ENCODE assay signal across 16 mouse cellular contexts in genomic region chr9:89788651-89789050, GRCm38 (mm10). TPM values are rescaled to one million over a fixed set of nuclear protein-coding genes. Genes with fewer than 3 reads are reported as not detected.
"Had no signal": no experiment of that assay in that cellular context is flagged by ENCODE, and none has a peak within 500 bp of the region (broad histone marks: within the 10 kb centered on the region; RNA-seq: fewer than 3 reads in every experiment).

No protein-coding gene starts in this region.

- DNase-seq: lung, adult 18-20 months; lung, embryonic 14.5 days; lung, postnatal 10 days; lung, postnatal 4 days; midbrain, embryonic 14.5 days; right cerebral cortex, postnatal 14 days; spleen, adult 18-20 months; thymus, adult 18-20 months; thymus, postnatal 14 days; thymus, postnatal 36 days had no signal

- H3K27me3 ChIP-seq: midbrain, embryonic 12.5 days; neural tube, embryonic 13.5 days; neural tube, embryonic 15.5 days had no signal

- H3K36me3 ChIP-seq: midbrain, embryonic 10.5 days; midbrain, embryonic 12.5 days; neural tube, embryonic 13.5 days; neural tube, embryonic 15.5 days had no signal

RNA-seq across cellular contexts. Expression of gene Ankrd34c, which starts 50.4 kb away (rescaled TPM):
- total RNA-seq: megakaryocyte, adult 5-6 weeks; megakaryocyte-erythroid progenitor cell, adult 5-6 weeks had no signal
